Comparison of ENCODE assay signal across 10 mouse cellular contexts in the genomic region with DNA sequence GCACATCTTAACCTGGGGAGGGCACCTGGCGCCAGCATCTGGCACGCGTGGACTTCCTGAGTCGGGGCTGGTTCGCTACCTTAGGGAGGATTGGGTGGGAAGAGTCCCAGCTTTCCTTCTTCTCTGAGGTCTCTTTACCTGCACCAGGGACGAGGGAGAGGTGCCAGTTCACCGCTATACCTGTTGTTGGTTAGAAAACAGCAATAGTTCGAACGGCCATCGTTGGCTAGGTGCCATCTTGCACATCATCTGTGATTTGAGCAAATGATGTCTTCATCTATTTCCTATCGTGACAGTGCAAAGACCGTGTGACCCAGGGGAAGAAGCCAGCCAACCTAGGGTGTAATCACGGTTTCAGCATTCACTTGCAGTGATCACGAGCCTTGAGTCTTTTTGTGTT. TPM values are rescaled to one million over a fixed set of nuclear protein-coding genes. Genes with fewer than 3 reads are reported as not detected.
DNase-seq lines count a peak whose midpoint lies in the region; ATAC-seq and TF ChIP-seq lines count a peak whose summit lies in the region.
"Had no signal": no experiment of that assay in that cellular context is flagged by ENCODE, and none has a peak within 500 bp of the region (broad histone marks: within the 10 kb centered on the region; RNA-seq: fewer than 3 reads in every experiment).

No protein-coding gene starts in this region.

- no peaks in the 10 kb centered on the region for H3K9me3 ChIP-seq in ES-E14 (ENCODE audit: control insufficient read depth, insufficient read depth, low read depth, low read length)
- H3K9me3 ChIP-seq in hindbrain, embryonic 13.5 days: no peaks in the 10 kb centered on the region
- H3K9me3 ChIP-seq in midbrain, embryonic 10.5 days (replicated peaks): no peaks in the 10 kb centered on the region

- peaks cover 31% of the 10 kb centered on the region for H3K27me3 ChIP-seq in hindbrain, embryonic 13.5 days
- H3K27me3 ChIP-seq in midbrain, embryonic 10.5 days (ENCODE audit: low read depth, poor library complexity, severe bottlenecking): peaks cover 35% of the 10 kb centered on the region

- H3K27ac ChIP-seq in ES-E14 (ENCODE audit: insufficient read depth, low read depth, low read length, poor library complexity, severe bottlenecking): no peak overlapping the region
- peak overlapping the region; percentile 81 for H3K27ac ChIP-seq in hindbrain, embryonic 13.5 days
- peak overlapping the region; percentile 69 for H3K27ac ChIP-seq in midbrain, embryonic 10.5 days (replicated peaks)

- WGBS in hindbrain, embryonic 13.5 days: 50% methylated on average over 14 of the region's 14 CpGs
- WGBS in midbrain, embryonic 10.5 days: 63% methylated on average over 14 of the region's 14 CpGs

- in situ Hi-C loops in ES-E14 (cut with MboI; ENCODE audit: low sequenced_read_pairs in 2 of 2, unreplicated experiment in 2 of 2): no loop called here

- no peak overlapping the region for H3K9ac ChIP-seq in ES-E14 (ENCODE audit: insufficient read depth, low read depth, low read length, poor library complexity, severe bottlenecking)
- peak overlapping the region; percentile 75 for H3K9ac ChIP-seq in hindbrain, embryonic 13.5 days

- ATAC-seq in hindbrain, embryonic 13.5 days (ENCODE audit: low FRiP score): peak; percentile 1; the same call in 1 of the 2 replicates

- H3K36me3 ChIP-seq in ES-E14 (ENCODE audit: control insufficient read depth, insufficient read depth, low read length, poor library complexity, severe bottlenecking): no peaks in the 10 kb centered on the region
- H3K36me3 ChIP-seq in hindbrain, embryonic 13.5 days: 0 out of 2 replicates have a peak, but pooled peaks cover 2% of the 10 kb centered on the region
- H3K36me3 ChIP-seq in midbrain, embryonic 10.5 days: no peaks in the 10 kb centered on the region

- peaks cover 0 to 26% of the 10 kb centered on the region in 2 experiments for H3K4me1 ChIP-seq in ES-E14 (ENCODE audit: control insufficient read depth in 2 of 2, insufficient read depth in 2 of 2, low read length in 2 of 2, poor library complexity in 1 of 2)
- H3K4me1 ChIP-seq in hindbrain, embryonic 13.5 days (replicated peaks): peaks cover 36% of the 10 kb centered on the region
- peaks cover 36% of the 10 kb centered on the region for H3K4me1 ChIP-seq in midbrain, embryonic 10.5 days

- peak; percentile 12 for DNase-seq in embryo, embryonic 10.5 days (ENCODE audit: low spot score)
- DNase-seq in embryo, embryonic 11 days: no peak
- no peak for DNase-seq in ES-E14 (ENCODE audit: low read depth, low spot score)
- no peak for DNase-seq in midbrain, embryonic 10.5 days (ENCODE audit: low spot score)
- no peak for DNase-seq in frontal cortex, postnatal 25 days (ENCODE audit: low spot score in 2 of 2)
- no peak for DNase-seq in gastrocnemius, adult 18-20 months (ENCODE audit: low spot score)
- DNase-seq in ovary, postnatal 10 days (ENCODE audit: low spot score): no peak

- peak overlapping the region; percentile 70 for H3K4me2 ChIP-seq in hindbrain, embryonic 13.5 days

- peak overlapping the region; percentile 59 to 63; a peak in 3 of 4 replicates for H3K4me3 ChIP-seq in ES-E14 (ENCODE audit: insufficient read depth in 1 of 2, low read depth in 1 of 2, low read length in 2 of 2, poor library complexity in 1 of 2, severe bottlenecking in 1 of 2)
- H3K4me3 ChIP-seq in hindbrain, embryonic 13.5 days: peak overlapping the region; percentile 45
- H3K4me3 ChIP-seq in midbrain, embryonic 10.5 days: peak overlapping the region; percentile 57

TF ChIP-seq in ES-E14, 5 proteins besides CTCF, POLR2A, EP300 and RAD21:
- TF ChIP-seq ZC3H11A (IDR thresholded peaks at IDR 0.05; ENCODE audit: borderline replicate concordance, low read depth, low read length): no peak
- no peak for TF ChIP-seq HCFC1 (IDR thresholded peaks at IDR 0.05; ENCODE audit: borderline replicate concordance, insufficient read depth, low read length)
- no peak for TF ChIP-seq CHD2 (IDR thresholded peaks at IDR 0.05; ENCODE audit: low read depth, low read length)
- TF ChIP-seq MAFK (IDR thresholded peaks at IDR 0.05; ENCODE audit: insufficient read depth, low read depth, low read length): no peak
- no peak for TF ChIP-seq ZNF384 (IDR thresholded peaks at IDR 0.05; ENCODE audit: low read depth, low read length)

RNA-seq across cellular contexts. Expression of a gene that starts 1.1 kb away (rescaled TPM):
- 29.4 and 38.7 TPM in 2 replicates for total RNA-seq in ES-E14 (2012; rRNA removed)
- 12.9 and 14.4 TPM in 2 replicates for polyA plus RNA-seq in hindbrain, embryonic 13.5 days (2015; fragmentation: Nextera tagmentation; extraction: Ambion mirVana)
- polyA plus RNA-seq in midbrain, embryonic 10.5 days (2016; fragmentation: Nextera tagmentation; extraction: Ambion mirVana): 1.4 and 3.7 TPM in 2 replicates
- total RNA-seq in gastrocnemius, adult 18-20 months (2021): under 1 TPM; 0.18 to 0.19 TPM
- total RNA-seq: hematopoietic stem cell, adult 5-6 weeks had no signal
- polyA plus RNA-seq: C2C12 had no signal

RNA-seq across cellular contexts. Expression of a gene that starts 23.3 kb away (rescaled TPM):
- 4.8 and 8.3 TPM in 2 replicates for total RNA-seq in ES-E14 (2012; rRNA removed)
- polyA plus RNA-seq in hindbrain, embryonic 13.5 days (2015; fragmentation: Nextera tagmentation; extraction: Ambion mirVana): 36.7 and 36.8 TPM in 2 replicates
- polyA plus RNA-seq in midbrain, embryonic 10.5 days (2016; fragmentation: Nextera tagmentation; extraction: Ambion mirVana): 14.0 and 16.1 TPM in 2 replicates
- total RNA-seq in gastrocnemius, adult 18-20 months (2021): 10 to 100 TPM; 13.5 to 17.3 TPM

RNA-seq across cellular contexts. Expression of a gene that starts 57.7 kb away (rescaled TPM):
- 45.3 and 47.0 TPM in 2 replicates for total RNA-seq in ES-E14 (2012; rRNA removed)
- 28.4 and 28.7 TPM in 2 replicates for polyA plus RNA-seq in hindbrain, embryonic 13.5 days (2015; fragmentation: Nextera tagmentation; extraction: Ambion mirVana)
- polyA plus RNA-seq in midbrain, embryonic 10.5 days (2016; fragmentation: Nextera tagmentation; extraction: Ambion mirVana): 29.1 and 31.8 TPM in 2 replicates
- 10 to 100 TPM; 18.9 to 19.0 TPM for total RNA-seq in gastrocnemius, adult 18-20 months (2021)

Comparison
In these comparisons a context has a peak if more than half of its experiments do, and no peak if none do; other contexts are left out.
1. RNA of a gene that starts 1.1 kb away (total RNA-seq): 29.4 to 38.7 TPM in ES-E14; 0.18 to 0.19 TPM in gastrocnemius, adult 18-20 months; every median in the first group is over 10 times any median in the second.
2. Peak in every context shown above with its lines, with median percentiles within 50 percentile points of each other: H3K4me3 ChIP-seq.